Mouse (Mus musculus): ENCODE measurements around the gene Slc2a4.

DNA sequence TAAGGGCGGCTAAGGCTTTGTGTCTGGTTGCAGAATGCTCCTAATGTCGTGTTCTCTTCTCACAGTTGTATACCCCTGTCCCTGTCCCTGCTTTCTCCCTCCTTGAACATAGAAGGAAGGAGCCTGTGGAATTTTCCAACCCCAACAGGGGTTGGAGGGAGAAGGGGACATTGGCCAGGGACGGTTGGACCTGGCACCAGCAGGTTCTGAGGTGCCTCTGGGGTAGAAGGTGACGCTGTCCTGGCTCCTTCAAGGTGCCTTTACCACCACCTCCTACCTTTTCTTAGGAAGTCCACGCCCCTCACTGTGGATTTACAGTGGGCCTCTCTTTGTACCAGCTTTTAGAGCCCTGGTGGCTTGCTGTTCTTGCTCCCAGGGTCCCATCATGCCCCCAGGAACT, 10.2 kb downstream of the Slc2a4 start:
- TF ChIP-seq CTCF (IDR thresholded peaks at IDR 0.05; ENCODE audit: control insufficient read depth, insufficient read depth, insufficient replicate concordance, low read depth, low read length) (no peak), POLR2A (IDR thresholded peaks at IDR 0.05; ENCODE audit: control insufficient read depth, low read depth, low read length) (no peak)

Measured in testis, adult 2 months (tissue).